Mouse (Mus musculus): ENCODE measurements around the gene Serbp1.

DNA sequence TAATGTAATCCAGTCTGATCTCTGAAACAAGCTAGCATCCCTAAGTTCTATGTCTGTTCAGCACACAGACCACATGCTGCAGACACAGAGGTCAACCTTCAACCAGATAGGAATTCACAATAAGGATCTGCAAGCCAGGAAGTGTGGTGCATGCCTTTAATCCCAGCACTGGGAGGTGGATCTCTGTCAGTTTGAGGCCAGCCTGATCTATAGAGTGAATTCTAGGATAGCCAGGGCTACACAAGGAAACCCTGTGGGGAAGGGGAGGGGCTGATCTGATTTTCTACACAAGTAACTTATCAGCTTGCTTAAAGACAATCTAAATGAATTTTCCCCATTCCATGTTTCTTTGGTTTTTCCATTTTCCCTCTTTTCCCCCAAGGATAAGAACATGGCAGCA is 17.2 kb upstream of the Serbp1 start:
- no peak for TF ChIP-seq MAX (IDR thresholded peaks at IDR 0.05)
- TF ChIP-seq CTCF (IDR thresholded peaks at IDR 0.05; ENCODE audit: control insufficient read depth, insufficient read depth, insufficient read length), result no peak
- no peak for TF ChIP-seq FOSL1 (IDR thresholded peaks at IDR 0.05; ENCODE audit: insufficient read depth, low read length, poor library complexity, severe bottlenecking)
- no peak for TF ChIP-seq USF1 (IDR thresholded peaks at IDR 0.05; ENCODE audit: low read depth)
- no peak for TF ChIP-seq CEBPB (IDR thresholded peaks at IDR 0.05; ENCODE audit: low read depth)
- TF ChIP-seq MYOD1 (IDR thresholded peaks at IDR 0.05; ENCODE audit: control insufficient read depth, insufficient read length, low read depth), result no peak
- TF ChIP-seq MYOG (IDR thresholded peaks at IDR 0.05; ENCODE audit: control insufficient read depth, extremely low read depth, insufficient read length), result no peak
